Mouse (Mus musculus) cerebellum, postnatal 14 days (tissue): ENCODE results near the gene Krtap31-2.

Experiments used
- DNase-seq, 2 experiments: peaks; one replicate each; pipeline ENCODE4 v3.0.0; 2021; ENCODE audit warnings: mixed read lengths in 2 of 2

Krtap31-2 gene

GRCm38 (mm10) chr11:99935991-99936390, at the start of gene Krtap31-2:
Gene Krtap31-2, plus strand, starts transcription at chr11:99936291.
- no peak for DNase-seq

GRCm38 (mm10) chr11:99907620-99908019, 28.5 kb upstream of the Krtap31-2 start, which contains the start of gene Krtap31-1:
Gene Krtap31-1, plus strand, starts transcription at chr11:99907920.
- DNase-seq = no peak

GRCm38 (mm10) chr11:99914451-99914850, 21.6 kb upstream of the Krtap31-2 start, which contains the start of gene Gm11565:
Gene Gm11565, plus strand, starts transcription at chr11:99914751.
- DNase-seq = no peak

- DNase-seq = no peak
Measured at GRCm38 (mm10) chr11:99937751-99938264, 1.7 kb downstream of the Krtap31-2 start.

- DNase-seq = no peak
Measured at GRCm38 (mm10) chr11:99948175-99948574, 12.1 kb downstream of the Krtap31-2 start, which contains the start of gene Krtap9-5. Gene Krtap9-5, plus strand, starts transcription at chr11:99948475.

- peak in 1 of 2 experiments; percentile 28 for DNase-seq
Measured at GRCm38 (mm10) chr11:99964213-99964612, 28.1 kb downstream of the Krtap31-2 start.

GRCm38 (mm10) chr11:99965961-99966360, 29.9 kb downstream of the Krtap31-2 start:
- no peak for DNase-seq

GRCm38 (mm10) chr11:99978953-99979352, 42.9 kb downstream of the Krtap31-2 start, which contains the start of gene Krtap29-1:
Gene Krtap29-1, minus strand, starts transcription at chr11:99979053.
- DNase-seq = no peak

GRCm38 (mm10) chr11:99982731-99983130, 46.6 kb downstream of the Krtap31-2 start:
- no peak for DNase-seq

GRCm38 (mm10) chr11:99983442-99983841, 47.4 kb downstream of the Krtap31-2 start:
- DNase-seq = no peak

- peak; percentile 86 to 87 for DNase-seq
Measured at GRCm38 (mm10) chr11:99985291-99986092, 49.4 kb downstream of the Krtap31-2 start.

GRCm38 (mm10) chr11:99986180-99986647, 50.1 kb downstream of the Krtap31-2 start, which contains the start of gene Krtap16-1:
Gene Krtap16-1, minus strand, starts transcription at chr11:99986597.
- no peak for DNase-seq
